Mouse (Mus musculus): ENCODE measurements at regions not wholly inside any gene's neighbourhood (a gene's known extent, or its start where the extent isn't known, plus 50 kb on each side); places are given as distances from the start of the nearest gene placed in this dataset.

DNA sequence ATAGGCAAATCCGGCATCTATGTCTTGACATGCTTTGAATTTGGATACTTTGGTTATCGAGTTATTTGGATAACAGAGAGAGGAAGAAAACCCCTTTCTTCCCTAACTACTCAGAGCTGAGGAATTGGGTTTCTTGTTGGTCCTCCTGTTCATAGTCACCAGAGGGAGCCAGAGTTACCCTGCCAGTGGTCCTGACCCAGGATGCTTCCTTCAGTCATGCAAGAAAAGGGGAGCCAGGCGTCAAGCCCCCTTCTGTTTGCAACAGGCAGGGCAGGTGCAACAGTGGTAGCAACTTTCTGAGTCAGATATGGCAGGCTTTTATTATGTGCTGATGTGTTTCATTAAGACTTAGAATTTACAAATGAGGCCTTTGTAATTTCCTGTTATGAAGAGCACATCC lies 101.4 kb upstream of the B430305J03Rik start:
- ATAC-seq (ENCODE audit: low TSS enrichment): peak; percentile 73; the same call in 1 of the 2 replicates

DNA sequence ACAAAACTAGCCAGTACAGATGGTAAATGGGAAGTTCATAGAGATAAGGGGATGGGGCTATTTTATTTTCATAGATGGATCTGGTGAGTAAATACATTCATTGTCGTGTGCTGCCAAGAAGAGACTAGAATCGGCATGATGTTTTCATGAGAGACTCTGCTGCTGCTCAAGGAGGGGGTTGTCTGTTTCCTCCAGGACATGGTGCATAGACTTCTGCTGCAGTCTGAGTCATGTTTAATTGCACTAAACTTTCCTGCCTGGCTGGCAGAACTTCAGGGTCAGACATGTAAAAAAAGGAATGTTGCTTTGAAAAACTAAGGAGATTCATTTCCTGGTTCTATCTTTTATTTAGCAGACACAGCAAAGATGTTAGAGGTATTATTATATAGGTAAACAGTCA lies 100.9 kb upstream of the B430305J03Rik start:
- peak; percentile 59 for ATAC-seq (ENCODE audit: low TSS enrichment)

DNA sequence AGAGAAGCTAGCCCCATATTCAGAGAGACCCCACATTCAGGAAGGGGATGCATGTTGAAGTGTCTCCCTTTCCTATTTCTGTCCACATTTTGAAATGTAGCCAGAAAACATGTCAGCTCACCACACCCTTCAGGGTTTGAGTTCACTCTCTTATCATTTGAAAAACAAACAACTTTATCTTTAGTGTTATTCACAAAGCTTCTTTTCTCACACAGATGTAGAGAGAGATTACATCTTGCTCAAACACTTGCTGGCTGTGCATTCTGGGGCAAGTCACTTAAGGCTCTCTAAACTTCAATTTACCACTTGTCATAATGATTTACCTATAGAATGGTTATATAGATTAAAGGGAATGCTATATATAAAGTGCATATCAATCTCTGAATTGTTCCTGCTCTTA lies 94.3 kb upstream of the B430305J03Rik start:
- ATAC-seq (ENCODE audit: low TSS enrichment): no peak

DNA sequence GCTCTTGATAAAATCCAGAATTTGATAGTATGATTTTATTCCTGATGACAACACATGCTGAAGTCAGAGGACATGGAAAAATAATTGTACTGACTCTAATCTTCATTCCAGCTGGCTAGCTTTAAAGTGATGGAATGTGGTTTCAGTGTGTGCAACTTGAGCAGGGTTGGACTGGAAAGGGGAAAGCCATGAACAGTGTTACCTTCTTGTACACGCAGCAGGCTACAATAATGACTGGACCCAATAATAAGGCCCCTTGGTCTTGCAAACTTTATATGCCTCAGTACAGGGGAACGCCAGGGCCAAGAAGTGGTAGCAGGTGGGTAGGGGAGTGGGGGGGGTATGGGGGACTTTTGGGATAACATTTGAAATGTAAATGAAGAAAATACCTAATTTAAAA lies 90.8 kb upstream of the B430305J03Rik start:
- ATAC-seq (ENCODE audit: low TSS enrichment): no peak

DNA sequence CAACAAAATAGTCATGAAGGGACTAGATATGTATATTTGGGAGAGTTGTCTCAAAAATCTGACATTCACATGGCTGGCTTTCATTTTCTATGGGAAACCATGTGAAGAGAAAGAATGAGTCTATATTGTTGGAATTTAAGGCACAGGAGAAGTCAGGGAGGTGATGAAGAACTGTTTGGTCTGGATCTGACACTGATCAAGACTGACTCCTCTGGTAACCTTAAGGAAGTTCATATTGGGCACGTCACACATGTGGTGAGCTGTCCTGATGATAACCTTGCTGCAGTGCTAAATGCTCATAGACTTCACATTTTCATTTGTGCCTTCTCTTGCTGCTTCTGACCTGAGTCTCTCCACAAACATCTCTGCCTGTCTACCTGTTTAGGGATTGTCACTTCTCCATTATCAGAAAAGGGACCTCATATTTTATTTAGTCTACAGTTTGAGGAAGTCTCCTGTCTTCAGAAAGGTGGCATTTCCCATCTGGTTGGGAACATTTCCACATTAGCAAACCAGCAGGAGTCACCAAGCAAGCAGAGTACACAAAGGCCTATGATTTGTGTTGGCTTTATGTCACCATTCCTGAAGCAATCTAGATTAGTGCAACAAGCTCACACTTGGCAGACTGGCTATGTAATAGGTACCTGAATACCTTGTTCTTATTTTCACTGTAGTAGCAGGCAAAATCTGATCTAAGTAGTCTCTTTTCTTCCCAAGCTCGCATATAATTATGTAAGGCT lies 76.4 kb upstream of the B430305J03Rik start:
- no peak for ATAC-seq (ENCODE audit: low TSS enrichment)

DNA sequence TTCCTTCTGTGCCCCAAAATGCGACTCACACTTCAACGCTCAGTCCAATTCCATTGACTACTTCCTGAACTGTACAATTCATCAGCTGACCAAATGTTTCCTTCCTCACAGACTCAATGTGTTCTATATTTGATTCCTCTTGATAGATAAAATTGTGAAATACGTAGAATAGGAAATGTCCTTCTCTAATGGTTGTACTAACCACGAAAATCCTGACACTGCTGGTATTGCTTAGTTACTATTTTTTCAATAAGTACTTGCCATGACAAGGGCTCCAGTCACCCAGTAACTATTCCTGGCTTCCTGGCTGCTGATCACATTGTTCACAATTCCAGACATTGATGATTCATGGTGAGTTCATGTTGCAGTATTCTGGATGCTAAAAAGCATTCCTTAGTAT lies 75.7 kb upstream of the B430305J03Rik start:
- peak; percentile 85 for ATAC-seq (ENCODE audit: low TSS enrichment)

DNA sequence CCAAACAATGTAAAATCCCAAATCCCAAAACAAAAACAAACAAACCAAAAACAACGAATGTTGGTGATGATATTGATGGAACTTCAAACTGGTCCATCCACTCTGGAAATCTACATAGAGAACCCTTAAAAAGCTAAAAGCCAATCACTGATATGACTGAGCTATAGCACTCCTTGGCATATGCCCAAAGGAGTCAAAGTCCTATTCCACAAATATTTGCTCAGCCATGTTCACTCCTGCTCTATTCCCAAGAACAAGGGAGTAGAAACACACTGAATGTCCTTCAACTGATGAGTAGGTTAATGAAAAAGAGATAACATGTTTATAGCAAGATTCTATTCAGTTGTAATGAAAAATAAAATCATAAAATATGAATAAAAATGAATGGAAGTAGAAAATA lies 63.0 kb upstream of the B430305J03Rik start:
- no peak for ATAC-seq (ENCODE audit: low TSS enrichment)

DNA sequence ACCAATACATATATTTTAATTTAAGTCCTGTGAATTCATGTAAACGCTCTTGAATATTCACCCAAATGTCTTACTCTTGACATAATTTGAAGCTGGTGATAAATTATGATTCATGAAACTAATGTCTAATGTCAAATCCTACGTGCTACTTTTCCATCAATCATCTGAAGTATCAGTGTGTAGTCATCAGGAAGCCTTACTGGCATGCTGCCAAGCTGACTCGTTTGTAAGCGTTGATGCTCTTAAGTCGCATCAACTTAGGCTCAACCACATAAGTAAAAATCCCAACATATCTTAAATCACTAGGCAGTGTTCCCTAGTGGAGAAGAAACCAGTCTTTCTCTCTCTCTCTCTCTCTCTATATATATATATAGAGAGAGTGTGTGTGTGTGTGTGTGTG lies 58.2 kb upstream of the B430305J03Rik start:
- ATAC-seq (ENCODE audit: low TSS enrichment): no peak

DNA sequence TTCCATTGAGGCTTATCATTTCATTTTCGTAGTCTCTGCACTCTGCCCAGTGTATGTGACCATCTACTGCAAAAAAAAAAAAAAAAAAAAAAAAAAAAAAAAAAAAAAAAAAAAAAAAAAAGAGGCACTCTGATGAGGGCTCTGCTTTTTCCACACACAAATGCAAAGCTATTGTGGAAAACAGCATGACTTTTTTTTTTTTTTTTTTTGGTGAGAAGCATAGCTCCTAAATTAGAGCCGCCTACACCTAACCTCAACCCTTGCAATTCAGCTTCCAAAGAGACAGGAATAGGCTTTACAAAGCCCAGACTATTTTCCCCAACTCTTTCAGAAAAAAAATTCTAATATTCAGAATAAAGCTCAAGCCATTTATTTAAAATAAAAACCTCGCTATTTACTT lies 54.0 kb upstream of the B430305J03Rik start:
- ATAC-seq (ENCODE audit: low TSS enrichment): peak; percentile 77

DNA sequence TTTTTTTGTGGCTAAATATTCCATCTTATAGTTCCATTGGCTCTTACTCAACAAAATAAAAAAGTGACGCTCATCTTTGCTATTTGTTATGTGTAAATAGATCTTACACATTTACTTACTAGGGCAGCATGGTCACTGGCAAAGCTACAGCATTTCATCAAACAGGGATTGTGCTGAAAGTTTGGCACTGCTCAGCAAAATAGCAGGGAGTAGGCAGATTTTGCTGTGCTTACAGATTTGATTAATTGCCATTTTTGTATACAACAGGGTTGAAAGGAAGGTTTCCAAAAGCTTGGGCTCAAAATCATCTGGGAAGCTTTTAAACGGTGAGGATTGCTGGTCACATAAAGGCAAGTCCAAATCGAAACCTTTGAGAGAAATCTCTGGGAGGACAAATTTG lies 52.3 kb upstream of the B430305J03Rik start:
- no peak for ATAC-seq (ENCODE audit: low TSS enrichment)

Measured in frontal cortex, adult (tissue).